Mouse (Mus musculus): ENCODE measurements around the gene Nbl1.

Gene Nbl1

GRCm38 (mm10) chr4:139074060-139074459 lies 18.7 kb downstream of the Nbl1 start:
- no peak for DNase-seq (ENCODE audit: extremely low read depth, low read depth)

GRCm38 (mm10) chr4:139068287-139068686 lies 24.5 kb downstream of the Nbl1 start:
- no peak for DNase-seq (ENCODE audit: extremely low read depth, low read depth)

- DNase-seq (ENCODE audit: extremely low read depth, low read depth) = no peak
Measured at GRCm38 (mm10) chr4:139064831-139065230, 28.0 kb downstream of the Nbl1 start.

- DNase-seq (ENCODE audit: extremely low read depth, low read depth) = no peak
Measured at GRCm38 (mm10) chr4:139059569-139059968, 33.2 kb downstream of the Nbl1 start.

GRCm38 (mm10) chr4:139058029-139058428 lies 34.8 kb downstream of the Nbl1 start:
- DNase-seq (ENCODE audit: extremely low read depth, low read depth) = no peak

- DNase-seq (ENCODE audit: extremely low read depth, low read depth) = no peak
Measured at GRCm38 (mm10) chr4:139057291-139057690, 35.5 kb downstream of the Nbl1 start.

GRCm38 (mm10) chr4:139055744-139056143 lies 37.0 kb downstream of the Nbl1 start:
- DNase-seq (ENCODE audit: extremely low read depth, low read depth) = no peak

GRCm38 (mm10) chr4:139055336-139055735 lies 37.5 kb downstream of the Nbl1 start:
- no peak for DNase-seq (ENCODE audit: extremely low read depth, low read depth)

- no peak for DNase-seq (ENCODE audit: extremely low read depth, low read depth)
Measured at GRCm38 (mm10) chr4:139054300-139054923, 38.4 kb downstream of the Nbl1 start.

- no peak for DNase-seq (ENCODE audit: extremely low read depth, low read depth)
Measured at GRCm38 (mm10) chr4:139053391-139053790, 39.4 kb downstream of the Nbl1 start.

- DNase-seq (ENCODE audit: extremely low read depth, low read depth) = no peak
Measured at GRCm38 (mm10) chr4:139052796-139053195, 40.0 kb downstream of the Nbl1 start.

GRCm38 (mm10) chr4:139048518-139048917 lies 44.3 kb downstream of the Nbl1 start:
- no peak for DNase-seq (ENCODE audit: extremely low read depth, low read depth)

GRCm38 (mm10) chr4:139046354-139046753 lies 46.4 kb downstream of the Nbl1 start:
- no peak for DNase-seq (ENCODE audit: extremely low read depth, low read depth)

GRCm38 (mm10) chr4:139044566-139044965 lies 48.2 kb downstream of the Nbl1 start:
- no peak for DNase-seq (ENCODE audit: extremely low read depth, low read depth)

GRCm38 (mm10) chr4:139043600-139043999 lies 49.2 kb downstream of the Nbl1 start:
- DNase-seq (ENCODE audit: extremely low read depth, low read depth) = peak; percentile 35

- no peak for DNase-seq (ENCODE audit: extremely low read depth, low read depth)
Measured at GRCm38 (mm10) chr4:139042611-139043010, 50.2 kb downstream of the Nbl1 start.

GRCm38 (mm10) chr4:139040084-139040839 lies 52.5 kb downstream of the Nbl1 start:
- DNase-seq (ENCODE audit: extremely low read depth, low read depth) = no peak

GRCm38 (mm10) chr4:139037795-139038607 lies 54.8 kb downstream of the Nbl1 start:
- DNase-seq (ENCODE audit: extremely low read depth, low read depth) = no peak

GRCm38 (mm10) chr4:139035799-139036198 lies 57.0 kb downstream of the Nbl1 start:
- no peak for DNase-seq (ENCODE audit: extremely low read depth, low read depth)

GRCm38 (mm10) chr4:139034942-139035341 lies 57.9 kb downstream of the Nbl1 start:
- DNase-seq (ENCODE audit: extremely low read depth, low read depth) = no peak

- no peak for DNase-seq (ENCODE audit: extremely low read depth, low read depth)
Measured at GRCm38 (mm10) chr4:139034540-139034939, 58.3 kb downstream of the Nbl1 start.

- DNase-seq (ENCODE audit: extremely low read depth, low read depth) = no peak
Measured at GRCm38 (mm10) chr4:139034010-139034367, 58.8 kb downstream of the Nbl1 start.
